Mouse (Mus musculus): ENCODE results near the gene Asic4. TPM values are rescaled to one million over a fixed set of nuclear protein-coding genes. Genes with fewer than 3 reads are reported as not detected.

Gene Asic4
- total RNA-seq, 2 experiments from 2014 or later: 8.7 to 13.2 TPM

- no peak for TF ChIP-seq CTCF (IDR thresholded peaks at IDR 0.05)
- intact Hi-C loops (cut with DNase I): no loop called here
- no peak overlapping the region for H3K4me3 ChIP-seq
- DNase-seq (ENCODE audit: extremely low spot score in 1 of 2, low spot score in 2 of 2): no peak
- H3K27ac ChIP-seq: no peak overlapping the region
These were observed 59.9 kb downstream of the Asic4 start for GRCm38 (mm10) chr1:75510154-75510553.

GRCm38 (mm10) chr1:75511437-75512210 is 61.4 kb downstream of the Asic4 start:
- no peak overlapping the region for H3K4me3 ChIP-seq
- intact Hi-C loops (cut with DNase I): no loop called here
- TF ChIP-seq CTCF (IDR thresholded peaks at IDR 0.05): no peak
- no peak overlapping the region for H3K27ac ChIP-seq
- DNase-seq (ENCODE audit: extremely low spot score in 1 of 2, low spot score in 2 of 2): no peak

- intact Hi-C loops (cut with DNase I): no loop called here
- DNase-seq (ENCODE audit: extremely low spot score in 1 of 2, low spot score in 2 of 2): no peak
- no peak for TF ChIP-seq CTCF (IDR thresholded peaks at IDR 0.05)
- H3K27ac ChIP-seq: no peak overlapping the region
- no peak overlapping the region for H3K4me3 ChIP-seq
These were observed 62.3 kb downstream of the Asic4 start for GRCm38 (mm10) chr1:75512550-75512949.

GRCm38 (mm10) chr1:75516703-75517380 is 66.6 kb downstream of the Asic4 start:
- intact Hi-C loops (cut with DNase I): no loop called here
- no peak overlapping the region for H3K4me3 ChIP-seq
- DNase-seq (ENCODE audit: extremely low spot score in 1 of 2, low spot score in 2 of 2): no peak
- no peak overlapping the region for H3K27ac ChIP-seq
- TF ChIP-seq CTCF (IDR thresholded peaks at IDR 0.05): no peak

- intact Hi-C loops (cut with DNase I): no loop called here
- no peak overlapping the region for H3K4me3 ChIP-seq
- DNase-seq (ENCODE audit: extremely low spot score in 1 of 2, low spot score in 2 of 2): no peak
- H3K27ac ChIP-seq: no peak overlapping the region
- no peak for TF ChIP-seq CTCF (IDR thresholded peaks at IDR 0.05)
These were observed 67.7 kb downstream of the Asic4 start for GRCm38 (mm10) chr1:75517984-75518383.

GRCm38 (mm10) chr1:75518427-75518826 is 68.2 kb downstream of the Asic4 start:
- Histone ChIP-seq H3K4me3 (no peak overlapping the region), H3K27ac (no peak overlapping the region)
- intact Hi-C loops (cut with DNase I): no loop called here
- TF ChIP-seq CTCF (IDR thresholded peaks at IDR 0.05): no peak
- DNase-seq (ENCODE audit: extremely low spot score in 1 of 2, low spot score in 2 of 2): no peak

- Histone ChIP-seq H3K4me3 (no peak overlapping the region), H3K27ac (no peak overlapping the region)
- no peak for DNase-seq (ENCODE audit: extremely low spot score in 1 of 2, low spot score in 2 of 2)
- TF ChIP-seq CTCF (IDR thresholded peaks at IDR 0.05): no peak
- intact Hi-C loops (cut with DNase I): no loop called here
These were observed 69.3 kb downstream of the Asic4 start for GRCm38 (mm10) chr1:75519576-75519975.

- peak; percentile 86 to 89 for DNase-seq (ENCODE audit: extremely low spot score in 1 of 2, low spot score in 2 of 2)
- intact Hi-C loops (cut with DNase I): no loop called here
- H3K4me3 ChIP-seq: peak within 1 kb of the TSS; percentile 63
- peak within 1 kb of the TSS; percentile 81 for H3K27ac ChIP-seq
- no peak for TF ChIP-seq CTCF (IDR thresholded peaks at IDR 0.05)
These were observed 71.2 kb downstream of the Asic4 start, which contains the start of gene Stk11ip for GRCm38 (mm10) chr1:75521321-75522031. Gene Stk11ip, plus strand, starts transcription at chr1:75521529.

Other genes starting within 250 kb of the Asic4 start
- 10 to 100 TPM; 12.7 to 15.6 TPM for gene Glb1l, start 239.6 kb upstream of the Asic4 start, total RNA-seq (2021)
- 10 to 100 TPM; 85.6 to 86.0 TPM for gene Stk16, start 239.6 kb upstream of the Asic4 start, total RNA-seq (2021)
- 100 to 1,000 TPM; 594 to 616 TPM for gene Tuba4a, start 230.6 kb upstream of the Asic4 start, total RNA-seq (2021)
- not detected for gene A630095N17Rik, start 218.3 kb upstream of the Asic4 start, total RNA-seq (2021)
- gene Dnajb2, start 214.0 kb upstream of the Asic4 start, total RNA-seq (2021): 100 to 1,000 TPM in 1 of 2 experiments, 10 to 100 TPM in 1; 93.6 to 102 TPM
- 100 to 1,000 TPM; 507 to 550 TPM for gene Ptprn, start 185.9 kb upstream of the Asic4 start, total RNA-seq (2021)
- 100 to 1,000 TPM; 144 to 184 TPM for gene Resp18, start 172.0 kb upstream of the Asic4 start, total RNA-seq (2021)
- 10 to 100 TPM; 49.4 to 53.0 TPM for gene Dnpep, start 132.4 kb upstream of the Asic4 start, total RNA-seq (2021)
- 1 to 10 TPM in 1 of 2 experiments, under 1 TPM in 1; 0.77 to 1.7 TPM for gene Des, start 90.1 kb upstream of the Asic4 start, total RNA-seq (2021)
- gene Speg, start 75.1 kb upstream of the Asic4 start, total RNA-seq (2021): 100 to 1,000 TPM; 199 to 215 TPM
- 10 to 100 TPM; 65.0 to 69.4 TPM for gene Gmppa, start 14.5 kb upstream of the Asic4 start, total RNA-seq (2021)
- gene Chpf, start 28.9 kb downstream of the Asic4 start, total RNA-seq (2021): 10 to 100 TPM; 80.5 to 87.3 TPM
- 100 to 1,000 TPM; 110 to 112 TPM for gene Tmem198, start 29.1 kb downstream of the Asic4 start, total RNA-seq (2021)
- gene Obsl1, start 56.0 kb downstream of the Asic4 start, total RNA-seq (2021): 10 to 100 TPM; 29.3 to 29.8 TPM
- gene Inha, start 56.6 kb downstream of the Asic4 start, total RNA-seq (2021): 10 to 100 TPM; 24.8 to 30.1 TPM
- gene Stk11ip, start 71.1 kb downstream of the Asic4 start, total RNA-seq (2021): 10 to 100 TPM; 34.3 to 35.8 TPM
- 100 to 1,000 TPM; 180 to 185 TPM for gene Slc4a3, start 95.8 kb downstream of the Asic4 start, total RNA-seq (2021)

All from left cerebral cortex, adult 2 months (tissue).